Comparison of ENCODE assay signal across 30 mouse cellular contexts in genomic region chr5:79855866-79856265, GRCm38 (mm10).
A peak's percentile ranks its signal among the peaks of the same experiment; 100 is the strongest.
DNase-seq lines count a peak whose midpoint lies in the region; TF ChIP-seq lines count a peak whose summit lies in the region.
"Had no signal": no experiment of that assay in that cellular context is flagged by ENCODE, and none has a peak within 500 bp of the region (broad histone marks: within the 10 kb centered on the region; RNA-seq: fewer than 3 reads in every experiment).

No protein-coding gene starts in this region.

- H3K4me3 ChIP-seq in left cerebral cortex, adult 2 months, result no peak overlapping the region
- H3K4me3 ChIP-seq: embryonic facial prominence, embryonic 13.5 days; erythroblast, embryonic 14.5 days; gastrocnemius, adult 2 months; heart, embryonic 13.5 days; kidney, embryonic 15.5 days; neural tube, embryonic 15.5 days had no signal

- DNase-seq in right cerebral cortex, postnatal 10 days (ENCODE audit: low spot score in 2 of 2), result peak; percentile 31 to 59
- DNase-seq in right cerebral cortex, postnatal 14 days, result no peak
- peak; percentile 42 for DNase-seq in layer of hippocampus, adult 11-12 months (ENCODE audit: low spot score)
- DNase-seq in layer of hippocampus, adult 9-10 months (ENCODE audit: low spot score), result peak; percentile 26
- DNase-seq in layer of hippocampus, postnatal 36 days, result peak; percentile 32 to 37
- DNase-seq in urinary bladder, adult 18-20 months (ENCODE audit: low spot score in 2 of 2), result no peak
- DNase-seq in left cerebral cortex, adult 2 months (ENCODE audit: extremely low spot score in 1 of 2, low spot score in 2 of 2), result no peak
- DNase-seq in left cerebral cortex, postnatal 36 days (ENCODE audit: low spot score in 2 of 2), result no peak
- DNase-seq: adrenal gland, postnatal 25 days; B cell, adult 2 months; cerebellum, adult 11 months; cerebellum, postnatal 10 days; gastrocnemius, adult 2 months; heart, postnatal 10 days; kidney, adult 11 months; kidney, postnatal 25 days; liver; lung, adult 2 months; lung, postnatal 10 days; midbrain, embryonic 14.5 days; retina, postnatal 1 day; thymus, postnatal 4 days had no signal

- intact Hi-C loops in left cerebral cortex, adult 2 months (cut with DNase I), result no loop called here
- intact Hi-C loops in left cerebral cortex, postnatal 36 days (cut with DNase I), result no loop called here

- no peak for TF ChIP-seq CTCF in left cerebral cortex, adult 2 months (IDR thresholded peaks at IDR 0.05)

- no peak overlapping the region for H3K27ac ChIP-seq in left cerebral cortex, adult 2 months
- H3K27ac ChIP-seq: embryonic facial prominence, embryonic 13.5 days; gastrocnemius, adult 2 months; heart, embryonic 13.5 days; hindbrain, embryonic 14.5 days; kidney, embryonic 15.5 days; liver, embryonic 14.5 days; macrophage; neural tube, embryonic 15.5 days had no signal

Comparison
In these comparisons a context has a peak if more than half of its experiments do, and no peak if none do; other contexts are left out.
1. DNase-seq: peak in right cerebral cortex, postnatal 10 days (2 of 2), layer of hippocampus, adult 11-12 months (single experiment), layer of hippocampus, adult 9-10 months (single experiment) and layer of hippocampus, postnatal 36 days (2 of 2); none in right cerebral cortex, postnatal 14 days (single experiment), urinary bladder, adult 18-20 months (0 of 2), left cerebral cortex, adult 2 months (0 of 2) and left cerebral cortex, postnatal 36 days (0 of 2).